Comparison of ENCODE assay signal across 23 mouse cellular contexts in genomic region chr9:43537121-43537520, GRCm38 (mm10).
DNase-seq lines count a peak whose midpoint lies in the region; ATAC-seq lines count a peak whose summit lies in the region.
"Had no signal": no experiment of that assay in that cellular context is flagged by ENCODE, and none has a peak within 500 bp of the region (broad histone marks: within the 10 kb centered on the region; RNA-seq: fewer than 3 reads in every experiment).

No protein-coding gene starts in this region.

- no peak overlapping the region for H3K4me2 ChIP-seq in forebrain, embryonic 13.5 days
- H3K4me2 ChIP-seq: heart, embryonic 12.5 days; hindbrain, embryonic 12.5 days; midbrain, embryonic 15.5 days had no signal

- 93% methylated on average over 11 of the region's 11 CpGs for WGBS in forebrain, embryonic 13.5 days

- no peaks in the 10 kb centered on the region for H3K36me3 ChIP-seq in forebrain, embryonic 13.5 days (ENCODE audit: poor library complexity, severe bottlenecking)
- H3K36me3 ChIP-seq: G1E; heart, embryonic 12.5 days; hindbrain, embryonic 12.5 days; midbrain, embryonic 15.5 days had no signal

- intact Hi-C loops in left cerebral cortex, postnatal 25 days (cut with DNase I): loop anchor here (1.0 to 2.0 kb wide), 4 partner anchors 11 to 144 kb away; no protein-coding TSS in a partner anchor

- no peaks in the 10 kb centered on the region for H3K9me3 ChIP-seq in forebrain, embryonic 13.5 days (replicated peaks)
- H3K9me3 ChIP-seq: heart, embryonic 12.5 days; hindbrain, embryonic 12.5 days; midbrain, embryonic 15.5 days had no signal

- no peak overlapping the region for H3K4me3 ChIP-seq in forebrain, embryonic 13.5 days
- H3K4me3 ChIP-seq: heart, embryonic 12.5 days; hindbrain, embryonic 12.5 days; midbrain, embryonic 15.5 days; myocyte had no signal

- no peaks in the 10 kb centered on the region for H3K27me3 ChIP-seq in forebrain, embryonic 13.5 days
- H3K27me3 ChIP-seq: heart, embryonic 12.5 days; hindbrain, embryonic 12.5 days; midbrain, embryonic 15.5 days had no signal

- peak; percentile 84 for DNase-seq in right cerebral cortex, adult 18-20 months
- DNase-seq in right cerebral cortex, postnatal 4 days: no peak
- peak; percentile 85 for DNase-seq in layer of hippocampus, adult 9-11 months
- peak; percentile 65 to 96 for DNase-seq in left cerebral cortex, postnatal 25 days (ENCODE audit: low spot score in 2 of 2)
- peak; percentile 85 for DNase-seq in telencephalon, adult 2 months (ENCODE audit: low read depth, low spot score)
- DNase-seq in spleen, adult 12 weeks (ENCODE audit: low spot score): no peak
- no peak for DNase-seq in heart, adult 9 months (ENCODE audit: low spot score in 2 of 2)
- DNase-seq: adrenal gland, postnatal 25 days; cerebellum, adult 11-12 months; cerebellum, postnatal 14 days; heart, postnatal 14 days; kidney, adult 8-10 months; kidney, postnatal 14 days; liver; liver, postnatal 0 days; lung, postnatal 14 days had no signal

- no peaks in the 10 kb centered on the region for H3K4me1 ChIP-seq in forebrain, embryonic 13.5 days
- H3K4me1 ChIP-seq: heart, embryonic 12.5 days; hindbrain, embryonic 12.5 days; midbrain, embryonic 15.5 days had no signal

- H3K9ac ChIP-seq in forebrain, embryonic 13.5 days: no peak overlapping the region
- H3K9ac ChIP-seq: heart, embryonic 12.5 days; hindbrain, embryonic 12.5 days; liver, postnatal 0 days; midbrain, embryonic 15.5 days had no signal

- no peak overlapping the region for H3K27ac ChIP-seq in forebrain, embryonic 13.5 days
- H3K27ac ChIP-seq: hindbrain, embryonic 12.5 days; midbrain, embryonic 15.5 days had no signal

- no peak for ATAC-seq in forebrain, embryonic 13.5 days
- ATAC-seq: inflammation-experienced regulatory T-cells, adult 6 months; liver, postnatal 0 days; midbrain, embryonic 15.5 days had no signal

Comparison
In these comparisons a context has a peak if more than half of its experiments do, and no peak if none do; other contexts are left out.
1. DNase-seq: peak in right cerebral cortex, adult 18-20 months (single experiment), layer of hippocampus, adult 9-11 months (single experiment), left cerebral cortex, postnatal 25 days (2 of 2) and telencephalon, adult 2 months (single experiment); none in right cerebral cortex, postnatal 4 days (single experiment), spleen, adult 12 weeks (single experiment) and heart, adult 9 months (0 of 2).